Mouse (Mus musculus): ENCODE measurements around the gene Trim63.

Trim63 gene

DNA sequence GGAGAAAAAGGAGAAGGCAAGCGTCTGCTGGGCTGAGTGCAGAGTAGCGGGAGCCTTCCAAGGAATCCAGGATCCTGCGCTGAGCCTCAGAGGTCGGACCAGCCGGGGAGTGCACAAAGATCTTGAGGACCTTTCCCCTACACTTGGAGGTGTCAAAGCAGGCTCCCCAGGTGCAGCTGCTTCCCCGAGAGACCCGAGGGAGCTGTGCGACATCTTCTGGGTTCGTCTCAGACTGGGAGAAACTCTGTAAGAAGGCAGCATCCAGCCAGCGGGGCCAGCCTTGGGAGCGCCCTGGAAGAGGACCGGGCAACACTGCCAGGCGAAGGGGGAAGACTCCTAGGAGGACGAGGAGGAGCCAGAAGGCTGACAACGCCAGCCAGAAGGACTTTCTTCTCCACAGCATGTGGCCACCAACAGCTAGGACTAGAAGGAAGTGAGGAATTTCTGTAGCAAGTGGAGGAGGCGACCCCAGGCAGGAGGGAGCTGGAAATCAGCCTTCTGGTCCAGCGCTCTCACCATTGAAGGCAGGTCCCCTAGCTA is 56.5 kb downstream of the Trim63 start:
- no peak for DNase-seq

DNA sequence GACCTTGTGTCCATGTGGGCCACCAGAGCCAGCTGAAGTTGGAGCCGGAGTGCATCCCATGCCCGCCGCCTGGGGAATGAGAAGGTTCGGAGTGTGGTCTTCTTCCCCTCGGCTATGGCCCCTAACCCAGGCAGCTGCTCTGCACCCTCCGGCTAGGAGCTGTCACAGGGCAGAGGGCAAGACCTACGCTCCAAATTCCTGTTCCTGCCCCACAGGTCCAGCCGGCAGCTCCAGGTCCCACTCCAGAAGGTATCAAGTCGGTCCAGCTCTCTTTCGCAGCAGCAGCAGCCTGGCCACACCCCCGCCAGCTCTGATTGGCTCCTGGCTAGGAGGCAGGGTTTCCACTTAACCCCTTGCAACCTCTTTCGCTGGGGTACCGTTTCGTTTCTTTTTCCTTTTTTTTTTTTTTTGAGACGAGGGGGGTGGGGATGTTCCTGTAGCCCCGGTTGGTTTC is 57.4 kb downstream of the Trim63 start:
- peak; percentile 50 to 71 for DNase-seq

DNA sequence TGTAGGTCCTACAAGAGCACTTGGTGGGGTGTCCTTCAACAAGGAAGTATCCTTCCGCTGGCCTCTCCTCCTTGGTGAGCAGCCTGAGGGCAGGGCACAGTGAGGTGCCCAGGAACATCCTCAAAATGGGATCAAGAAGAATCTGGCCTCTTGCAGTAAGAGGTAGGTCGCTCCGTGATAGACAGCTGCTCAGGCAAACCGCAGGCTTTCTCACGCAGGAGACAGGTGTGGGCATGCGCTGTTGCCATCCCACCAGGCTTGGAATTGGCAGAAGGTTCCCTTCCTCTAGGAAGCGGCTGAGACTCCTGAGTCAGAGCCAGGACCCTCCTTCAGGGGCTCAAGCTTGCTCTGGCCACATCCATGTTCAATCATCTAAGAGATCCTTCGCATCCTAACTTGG is 58.4 kb downstream of the Trim63 start:
- DNase-seq: no peak

DNA sequence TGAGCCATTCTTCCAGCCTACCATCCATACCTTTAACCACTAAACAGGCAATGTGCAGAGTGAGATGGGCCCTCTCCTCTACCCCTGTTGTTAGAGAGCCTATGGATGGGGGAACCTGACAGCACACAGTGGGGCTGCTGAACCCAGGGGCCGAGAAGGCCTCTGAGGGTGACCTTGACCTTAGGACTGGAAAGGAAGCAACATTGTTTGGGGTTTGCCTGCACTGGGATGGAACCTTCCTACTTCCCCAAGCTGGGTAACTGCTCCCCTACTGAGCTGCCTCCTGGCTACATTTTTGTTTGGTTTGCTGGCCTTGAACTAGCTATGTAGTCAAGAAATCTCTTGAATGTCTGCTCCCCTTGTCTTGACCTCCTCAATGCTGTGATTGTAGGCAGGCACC is 59.4 kb downstream of the Trim63 start:
- DNase-seq: no peak

DNA sequence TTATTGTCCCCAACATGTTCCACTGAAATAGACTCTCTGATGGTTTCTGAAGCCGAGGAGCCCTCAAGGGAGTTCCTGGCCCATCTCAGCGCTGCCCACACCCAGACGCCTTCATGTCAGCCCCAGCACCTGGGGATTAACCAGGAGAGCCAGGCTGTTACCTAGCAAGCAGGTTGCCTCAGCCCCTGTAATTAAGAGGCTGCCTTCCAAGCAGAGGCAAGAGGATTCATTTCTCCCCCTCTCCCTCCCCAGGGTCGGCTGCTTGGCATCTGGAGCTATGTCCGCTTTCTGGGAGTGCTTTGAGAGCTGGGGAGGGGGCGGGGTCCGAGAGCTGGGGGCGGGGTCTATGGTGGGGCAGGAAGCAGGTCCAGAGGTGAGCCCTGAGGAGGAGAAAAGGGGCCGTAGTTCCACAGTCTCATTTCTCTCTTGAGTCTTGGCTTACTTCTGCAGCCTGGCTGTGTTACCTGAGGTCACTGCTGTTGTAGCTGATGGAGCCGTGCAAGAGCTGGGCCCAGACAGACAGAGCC is 63.2 kb downstream of the Trim63 start:
- no peak for DNase-seq

Data from spleen, adult 18-20 months (tissue).